Mouse (Mus musculus) forebrain, embryonic 14.5 days (tissue): Measurements from ENCODE around the gene Itga3. TPM values are rescaled to one million over a fixed set of nuclear protein-coding genes. Genes with fewer than 3 reads are reported as not detected.

Source experiments
- ATAC-seq: fragments of 200-750 bp; cut with Nextera tagmentation; 2 replicates; pipeline ENCODE4 v1.8.0; 2017; ENCODE audit warnings: mild to moderate bottlenecking, moderate library complexity
- DNase-seq: peaks from one replicate; pipeline ENCODE4 v3.0.0-alpha.2; 2015; ENCODE audit warnings: low spot score
- H3K27ac ChIP-seq: fragments of 300-500 bp; sonication (generic); 2 replicates; pipeline ENCODE4 v1.5.1; 2014; ENCODE audit warnings: low read depth, mild to moderate bottlenecking, control low read depth, low read length, moderate library complexity
- H3K27me3 ChIP-seq: fragments of 300-500 bp; sonication (generic); replicated peaks from 2 replicates; pipeline ENCODE4 v1.6.1; 2014; ENCODE audit warnings: low read length, control low read depth, mixed read lengths; ENCODE audit not compliant: control insufficient read depth, insufficient read depth
- H3K36me3 ChIP-seq: fragments of 300-500 bp; sonication (generic); 2 replicates; pipeline ENCODE4 v1.6.1; 2014; ENCODE audit warnings: low read length, control low read depth; ENCODE audit not compliant: control insufficient read depth, insufficient read depth
- H3K4me1 ChIP-seq: fragments of 300-500 bp; sonication (generic); 2 replicates; pipeline ENCODE4 v1.6.1; 2014; ENCODE audit warnings: antibody characterized with exemption, low read length, control low read depth; ENCODE audit not compliant: control insufficient read depth, insufficient read depth
- H3K4me2 ChIP-seq: fragments of 300-500 bp; sonication (generic); 2 replicates; pipeline ENCODE4 v1.6.1; 2014; ENCODE audit warnings: mild to moderate bottlenecking, control low read depth, low read length
- H3K4me3 ChIP-seq: fragments of 300-500 bp; sonication (generic); 2 replicates; pipeline ENCODE4 v1.5.1; 2014; ENCODE audit warnings: low read depth, low read length, control low read depth
- H3K9ac ChIP-seq: fragments of 300-500 bp; sonication (generic); 2 replicates; pipeline ENCODE4 v1.6.1; 2014; ENCODE audit warnings: mild to moderate bottlenecking, low read length, control low read depth, moderate library complexity
- H3K9me3 ChIP-seq: fragments of 300-500 bp; sonication (generic); replicated peaks from 2 replicates; pipeline ENCODE4 v1.6.1; 2016; ENCODE audit warnings: low read length, control low read depth, mixed read lengths; ENCODE audit not compliant: control insufficient read depth
- WGBS: fragments of 180-500 bp; shearing (Covaris S2); extraction: QIAGEN DNeasy Blood & Tissue Kit; methylation state at CpG from one replicate; pipeline ENCODE4 v1.1.7; 2014; 5-methylcytosine and 5-hydroxymethylcytosine counted together
- polyA plus RNA-seq: library from polyadenylated mRNA; unstranded; fragments of >200 nt; fragmentation: Nextera tagmentation; extraction: Ambion mirVana; gene quantifications from 2 replicates; pipeline ENCODE4 v1.2.1, GENCODE M21; 2014

Itga3 gene
- polyA plus RNA-seq, 1 experiment from 2014 or later = 4.1 TPM

- no peaks in the 10 kb centered on the region for H3K9me3 ChIP-seq
- no peaks in the 10 kb centered on the region for H3K27me3 ChIP-seq
- 0 out of 2 replicates have a peak overlapping the region, but pooled peaks have one; percentile 60 for H3K9ac ChIP-seq
- peak overlapping the region; percentile 68 for H3K4me2 ChIP-seq
- WGBS = 81% methylated on average over 3 of the region's 3 CpGs
- no peak for DNase-seq
- H3K4me3 ChIP-seq = no peak overlapping the region
- peaks cover 31% of the 10 kb centered on the region for H3K4me1 ChIP-seq
- no peak for ATAC-seq
- H3K36me3 ChIP-seq = peaks cover 35% of the 10 kb centered on the region
- peak overlapping the region; percentile 80 for H3K27ac ChIP-seq
Observed at GRCm38 (mm10) chr11:95007418-95007817, 69.2 kb downstream of the Itga3 start.

DNA sequence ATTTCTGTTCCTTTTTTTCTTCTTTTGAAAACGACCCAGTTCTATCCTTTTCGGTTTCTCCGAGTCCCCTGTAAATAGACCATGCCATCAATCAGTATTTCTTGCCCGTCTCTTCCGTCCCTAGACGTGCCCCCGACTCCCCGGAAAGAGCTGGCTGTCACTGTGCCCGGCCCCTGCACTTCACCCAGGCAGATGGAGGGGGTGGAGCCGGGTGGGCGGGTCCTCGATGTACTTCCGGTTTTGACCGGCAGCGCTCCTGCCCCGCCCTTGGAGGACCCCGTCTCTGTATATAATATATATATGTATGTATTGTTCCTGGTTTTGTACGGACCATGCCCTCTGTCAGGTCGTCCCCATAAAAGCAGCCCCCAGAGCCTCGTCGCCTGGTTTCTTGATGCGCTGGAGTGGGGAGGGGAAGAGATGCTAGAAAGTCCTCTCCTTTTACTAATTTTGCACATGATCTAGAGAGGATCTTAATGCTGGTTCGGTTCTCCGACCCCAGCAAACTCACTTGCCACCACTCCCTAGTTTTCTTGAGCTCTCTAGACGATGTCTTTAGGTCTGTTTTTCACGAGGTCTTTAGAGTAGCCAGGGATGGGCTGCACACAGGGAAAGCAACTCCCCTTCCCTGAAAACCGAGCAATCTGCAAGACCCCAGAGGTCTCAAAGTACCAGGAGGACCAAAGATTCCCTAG, 69.9 kb downstream of the Itga3 start:
- Histone ChIP-seq H3K9me3 (no peaks in the 10 kb centered on the region), H3K27me3 (no peaks in the 10 kb centered on the region), H3K36me3 (peaks cover 42% of the 10 kb centered on the region), H3K4me2 (peak overlapping the region; percentile 68), H3K9ac (peak overlapping the region; percentile 60), H3K4me3 (peak overlapping the region; percentile 30), H3K4me1 (peaks cover 23% of the 10 kb centered on the region), H3K27ac (peak overlapping the region; percentile 80)
- DNase-seq (peak; percentile 90), ATAC-seq (peak; percentile 58)
- 1% methylated on average over 27 of the region's 27 CpGs for WGBS

DNA sequence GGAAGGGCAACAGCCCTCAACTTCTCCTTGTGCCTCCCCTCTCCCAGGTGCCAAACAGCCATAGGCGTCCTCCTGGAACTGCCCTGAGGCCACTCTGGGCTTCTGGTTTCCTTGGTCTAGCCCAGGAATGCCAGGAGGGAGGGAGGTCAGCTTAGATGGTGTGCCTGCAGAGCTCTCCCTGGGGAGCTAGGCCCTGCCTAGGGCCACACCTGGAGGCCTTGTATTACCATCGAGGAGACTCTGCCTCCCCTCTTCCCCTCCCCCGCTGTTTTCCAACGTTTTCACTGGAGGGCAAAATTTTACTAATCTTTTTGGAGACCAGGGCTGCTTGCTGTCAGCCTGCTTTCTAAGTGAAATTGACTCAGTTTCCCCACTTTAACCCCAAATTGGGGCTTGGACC, 70.6 kb downstream of the Itga3 start:
- H3K36me3 ChIP-seq = peaks cover 46% of the 10 kb centered on the region
- H3K4me2 ChIP-seq = peak overlapping the region; percentile 68
- H3K27ac ChIP-seq = peak overlapping the region; percentile 80
- H3K4me3 ChIP-seq = peak overlapping the region; percentile 30; the same call in 1 of the 2 replicates
- H3K9ac ChIP-seq = peak overlapping the region; percentile 60; the same call in 1 of the 2 replicates
- 32% methylated on average over 4 of the region's 4 CpGs for WGBS
- no peak for ATAC-seq
- peaks cover 20% of the 10 kb centered on the region for H3K4me1 ChIP-seq
- peak; percentile 22 for DNase-seq
- H3K9me3 ChIP-seq = no peaks in the 10 kb centered on the region
- H3K27me3 ChIP-seq = no peaks in the 10 kb centered on the region

GRCm38 (mm10) chr11:95004937-95005198, 71.7 kb downstream of the Itga3 start:
- peaks cover 25% of the 10 kb centered on the region for H3K4me1 ChIP-seq
- WGBS = 62% methylated on average over 6 of the region's 6 CpGs

DNA sequence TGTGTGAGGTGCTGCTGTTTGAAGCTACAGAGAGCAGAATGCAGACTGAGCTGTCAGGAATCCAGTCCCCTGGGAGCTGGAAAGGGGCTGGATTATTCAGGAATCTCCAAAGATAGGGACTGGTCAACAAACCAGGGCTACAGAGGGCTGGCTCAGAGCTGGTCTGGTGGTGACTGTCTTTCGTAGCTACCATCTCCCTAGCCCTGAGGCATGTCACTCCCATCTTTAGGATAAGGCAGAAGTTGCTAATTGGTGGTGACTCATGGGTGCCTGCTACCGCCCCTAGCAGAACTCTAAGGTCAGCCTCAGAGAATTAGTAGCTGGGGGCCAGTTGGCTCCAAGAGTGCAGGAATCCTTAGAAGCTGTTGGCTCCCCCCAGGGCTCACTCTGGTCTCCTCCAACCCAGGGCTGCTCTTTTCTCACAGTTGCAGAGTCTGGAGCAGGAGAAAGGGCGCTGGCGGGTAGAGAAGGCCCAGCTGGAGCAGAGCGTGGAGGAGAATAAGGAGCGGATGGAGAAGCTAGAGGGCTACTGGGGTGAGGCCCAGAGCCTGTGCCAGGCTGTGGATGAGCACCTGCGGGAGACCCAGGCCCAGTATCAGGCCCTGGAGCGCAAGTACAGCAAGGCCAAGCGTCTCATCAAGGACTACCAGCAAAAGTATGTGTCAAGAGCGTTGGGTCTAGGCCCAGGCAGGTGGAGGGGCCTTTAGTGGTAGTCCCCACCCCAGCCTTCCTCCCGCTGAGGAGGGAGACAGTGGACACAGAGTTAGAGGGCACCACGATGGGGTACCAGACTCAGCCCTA, 72.3 kb downstream of the Itga3 start:
- DNase-seq (no peak), ATAC-seq (no peak)
- Histone ChIP-seq H3K9ac (no peak overlapping the region), H3K9me3 (no peaks in the 10 kb centered on the region), H3K4me1 (peaks cover 24% of the 10 kb centered on the region), H3K4me2 (no peak overlapping the region), H3K36me3 (peaks cover 61% of the 10 kb centered on the region), H3K27me3 (no peaks in the 10 kb centered on the region), H3K27ac (0 out of 2 replicates have a peak overlapping the region, but pooled peaks have one; percentile 48), H3K4me3 (no peak overlapping the region)
- 83% methylated on average over 12 of the region's 12 CpGs for WGBS

More at GRCm38 (mm10) chr11:95004937-95005198, 71.7 kb downstream of the Itga3 start:
- Histone ChIP-seq H3K9me3 (no peaks in the 10 kb centered on the region), H3K4me3 (no peak overlapping the region), H3K27ac (no peak overlapping the region), H3K36me3 (peaks cover 56% of the 10 kb centered on the region), H3K9ac (no peak overlapping the region), H3K27me3 (no peaks in the 10 kb centered on the region), H3K4me2 (no peak overlapping the region)
- ATAC-seq = no peak
- DNase-seq = no peak

DNA sequence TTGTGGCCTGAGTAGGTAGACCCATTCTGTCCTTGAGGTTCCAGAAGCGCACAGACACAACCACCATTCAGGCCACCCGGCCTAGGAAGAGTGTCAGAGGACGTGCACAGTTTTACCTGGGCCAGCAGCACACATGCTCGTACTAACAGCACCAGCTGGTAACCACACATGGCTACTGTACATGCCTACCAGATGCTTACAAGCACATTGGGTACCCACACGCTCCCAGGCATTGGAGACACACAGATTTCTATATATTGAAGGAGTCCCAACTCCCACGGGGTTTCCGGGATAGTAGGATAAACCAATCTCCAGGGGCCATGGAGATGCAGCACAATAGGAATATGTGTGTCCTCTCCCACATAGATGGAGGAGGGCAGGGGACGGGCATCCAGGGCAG, 73.9 kb downstream of the Itga3 start:
- H3K4me1 ChIP-seq = peaks cover 19% of the 10 kb centered on the region
- no peaks in the 10 kb centered on the region for H3K9me3 ChIP-seq
- H3K27ac ChIP-seq = no peak overlapping the region
- H3K36me3 ChIP-seq = peaks cover 77% of the 10 kb centered on the region
- no peaks in the 10 kb centered on the region for H3K27me3 ChIP-seq
- 93% methylated on average over 8 of the region's 8 CpGs for WGBS
- H3K4me2 ChIP-seq = no peak overlapping the region
- no peak overlapping the region for H3K9ac ChIP-seq
- ATAC-seq (no peak), DNase-seq (no peak)
- H3K4me3 ChIP-seq = no peak overlapping the region

DNA sequence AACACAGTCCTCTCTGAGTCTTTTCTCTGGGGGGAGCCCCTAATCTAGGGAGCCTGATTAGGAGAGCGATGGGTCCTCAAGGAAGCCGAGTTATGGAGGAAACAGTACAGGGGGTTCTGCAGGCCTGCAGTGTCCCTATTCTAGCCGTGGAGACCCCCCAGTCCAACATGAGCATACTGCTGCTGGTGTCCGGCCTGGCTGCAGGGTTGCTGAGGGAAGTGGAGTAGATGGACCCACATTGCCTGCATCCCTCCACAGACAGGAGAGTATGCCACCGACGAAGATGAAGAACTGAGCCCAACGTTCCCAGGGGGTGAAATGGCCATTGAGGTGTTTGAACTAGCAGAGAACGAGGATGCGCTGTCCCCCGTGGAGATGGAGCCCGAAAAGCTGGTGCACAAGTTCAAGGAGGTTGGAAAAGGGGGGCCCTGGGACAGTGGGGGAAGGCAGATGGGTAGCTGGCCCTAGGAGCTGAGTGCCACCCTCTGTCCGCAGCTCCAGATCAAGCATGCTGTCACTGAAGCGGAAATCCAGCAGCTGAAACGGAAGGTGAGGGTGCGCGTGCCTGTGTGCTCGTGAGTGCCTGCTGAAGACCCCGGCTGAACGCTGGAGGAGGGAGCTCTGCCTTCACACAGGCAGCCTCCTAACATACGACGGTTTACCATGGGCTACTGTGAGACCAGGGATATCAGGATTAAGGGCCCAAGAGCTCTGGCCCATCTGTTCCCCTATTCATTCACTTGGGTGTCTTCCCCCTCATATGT, 74.8 kb downstream of the Itga3 start:
- ATAC-seq (no peak), DNase-seq (no peak)
- Histone ChIP-seq H3K4me2 (no peak overlapping the region), H3K27ac (0 out of 2 replicates have a peak overlapping the region, but pooled peaks have one; percentile 27), H3K36me3 (peaks cover 87% of the 10 kb centered on the region), H3K4me1 (peaks cover 17% of the 10 kb centered on the region), H3K27me3 (no peaks in the 10 kb centered on the region), H3K9ac (no peak overlapping the region), H3K4me3 (no peak overlapping the region), H3K9me3 (no peaks in the 10 kb centered on the region)
- 86% methylated on average over 21 of the region's 21 CpGs for WGBS

- Histone ChIP-seq H3K4me3 (no peak overlapping the region), H3K27me3 (no peaks in the 10 kb centered on the region), H3K27ac (no peak overlapping the region; the same call in 1 of the 2 replicates), H3K9me3 (no peaks in the 10 kb centered on the region), H3K9ac (no peak overlapping the region), H3K4me2 (no peak overlapping the region), H3K36me3 (peaks cover 92% of the 10 kb centered on the region), H3K4me1 (peaks cover 15% of the 10 kb centered on the region)
- WGBS = 1% methylated on average over 8 of the region's 8 CpGs
- ATAC-seq = peak; percentile 66
- DNase-seq = peak; percentile 87
Observed at GRCm38 (mm10) chr11:95001058-95001457, 75.5 kb downstream of the Itga3 start.
